Mouse (Mus musculus) CH12.LX (cell line): Measurements from ENCODE around the gene Srp68. TPM values are rescaled to one million over a fixed set of nuclear protein-coding genes. Genes with fewer than 3 reads are reported as not detected.

Experiments used
- DNase-seq: peaks from one replicate; pipeline ENCODE4 v3.0.0-alpha.2; 2013; ENCODE audit errors: extremely low read depth
- H3K27ac ChIP-seq: 2 replicates; pipeline ENCODE4 v1.5.1; 2012; ENCODE audit warnings: low read depth, mild to moderate bottlenecking, control low read depth, moderate library complexity; ENCODE audit not compliant: insufficient read depth
- H3K27me3 ChIP-seq: replicated peaks from 2 replicates; pipeline ENCODE3; 2012; ENCODE audit warnings: inconsistent platforms
- H3K36me3 ChIP-seq, 2 experiments: replicated peaks in 1 of 2; 2 replicates each; pipeline versions ENCODE3 to v1.6.1; 2012; ENCODE audit warnings: inconsistent platforms in 1 of 2, low read length in 1 of 2, mild to moderate bottlenecking in 1 of 2, mixed read lengths in 1 of 2, moderate library complexity in 1 of 2; ENCODE audit not compliant: control insufficient read depth in 1 of 2, insufficient read depth in 1 of 2
- H3K4me1 ChIP-seq, 2 experiments: 2 replicates each; pipeline ENCODE4 v1.6.1; 2012; ENCODE audit warnings: inconsistent platforms in 1 of 2, moderate library complexity in 1 of 2; ENCODE audit not compliant: insufficient read depth in 2 of 2, control insufficient read depth in 1 of 2
- H3K4me2 ChIP-seq: 2 replicates; pipeline ENCODE4 v1.6.1; 2012; ENCODE audit warnings: low read depth, mild to moderate bottlenecking, control low read depth; ENCODE audit not compliant: poor library complexity, insufficient read depth, severe bottlenecking
- H3K4me3 ChIP-seq, 3 experiments: fragments of 150-350 bp in 1 of 3; sonication (generic) in 1 of 3; replicated peaks in 1 of 3; 2 replicates each; pipeline versions ENCODE3 to v1.5.1; 2011 to 2012; ENCODE audit warnings: low read depth in 2 of 3, low read length in 2 of 3, mild to moderate bottlenecking in 2 of 3, moderate library complexity in 2 of 3, control low read depth in 1 of 3, improper control_type of control experiment in 1 of 3, inconsistent platforms in 1 of 3, mixed read lengths in 1 of 3; ENCODE audit not compliant: poor library complexity in 1 of 3
- H3K79me2 ChIP-seq: replicated peaks from 2 replicates; pipeline ENCODE4 v1.6.1; 2012; ENCODE audit warnings: mild to moderate bottlenecking, moderate library complexity; ENCODE audit not compliant: control insufficient read depth, poor library complexity, insufficient read depth, severe bottlenecking; ENCODE audit errors: extremely low read depth
- H3K9ac ChIP-seq: 2 replicates; pipeline ENCODE4 v1.6.1; 2012; ENCODE audit warnings: low read depth, mild to moderate bottlenecking, control low read depth, moderate library complexity; ENCODE audit not compliant: insufficient read depth
- H3K9me3 ChIP-seq: replicated peaks from 2 replicates; pipeline ENCODE3; 2012; ENCODE audit warnings: low read length, inconsistent platforms, mixed read lengths
- E2F4 ChIP-seq: IDR thresholded peaks from 2 replicates; pipeline ENCODE4 v1.6.1; 2011; ENCODE audit warnings: low read depth, low read length, improper control_type of control experiment; ENCODE audit not compliant: insufficient replicate concordance
- ELF1 ChIP-seq: IDR thresholded peaks from 2 replicates; pipeline ENCODE4 v1.6.1; 2014; ENCODE audit warnings: low read depth, mild to moderate bottlenecking, inconsistent platforms, low read length, improper control_type of control experiment
- EP300 ChIP-seq: IDR thresholded peaks from 2 replicates; pipeline ENCODE4 v1.6.1; 2011; ENCODE audit warnings: low read length, improper control_type of control experiment
- HCFC1 ChIP-seq: IDR thresholded peaks from 2 replicates; pipeline ENCODE4 v1.6.1; 2012; ENCODE audit warnings: low read depth, mild to moderate bottlenecking, inconsistent platforms, low read length, improper control_type of control experiment
- IRF4 ChIP-seq: IDR thresholded peaks from 2 replicates; pipeline ENCODE4 v1.6.1; 2014; ENCODE audit warnings: low read depth, mild to moderate bottlenecking, inconsistent platforms, low read length, improper control_type of control experiment
- KAT2A ChIP-seq: IDR thresholded peaks from 2 replicates; pipeline ENCODE4 v1.6.1; 2012; ENCODE audit warnings: low read length, improper control_type of control experiment, inconsistent platforms; ENCODE audit not compliant: insufficient replicate concordance
- MAFK ChIP-seq: IDR thresholded peaks from 2 replicates; pipeline ENCODE4 v1.6.1; 2011; ENCODE audit warnings: low read length, improper control_type of control experiment; ENCODE audit not compliant: insufficient replicate concordance
- NELFE ChIP-seq: IDR thresholded peaks from 2 replicates; pipeline ENCODE4 v1.6.1; 2011; ENCODE audit warnings: low read depth, low read length, improper control_type of control experiment
- RAD21 ChIP-seq: IDR thresholded peaks from 2 replicates; pipeline ENCODE4 v1.6.1; 2011; ENCODE audit warnings: low read depth, mild to moderate bottlenecking, low read length, improper control_type of control experiment, moderate library complexity
- SIN3A ChIP-seq: IDR thresholded peaks from 2 replicates; pipeline ENCODE4 v1.6.1; 2012; ENCODE audit warnings: low read length, improper control_type of control experiment, inconsistent platforms
- SMC3 ChIP-seq: IDR thresholded peaks from 2 replicates; pipeline ENCODE4 v1.6.1; 2011; ENCODE audit warnings: low read depth, low read length, improper control_type of control experiment
- TCF12 ChIP-seq: IDR thresholded peaks from 2 replicates; pipeline ENCODE4 v1.6.1; 2014; ENCODE audit warnings: low read depth, mild to moderate bottlenecking, inconsistent platforms, low read length, improper control_type of control experiment
- UBTF ChIP-seq: IDR thresholded peaks from 2 replicates; pipeline ENCODE4 v1.6.1; 2012; ENCODE audit warnings: low read depth, mild to moderate bottlenecking, inconsistent platforms, low read length, improper control_type of control experiment, moderate library complexity
- USF1 ChIP-seq: IDR thresholded peaks from 2 replicates; pipeline ENCODE4 v1.6.1; 2014; ENCODE audit warnings: low read depth, mild to moderate bottlenecking, inconsistent platforms, low read length, improper control_type of control experiment
- USF2 ChIP-seq: conservative IDR thresholded peaks from 2 replicates; pipeline ENCODE4 v1.6.1; 2011; ENCODE audit warnings: low read depth, low read length, improper control_type of control experiment
- ZKSCAN1 ChIP-seq: IDR thresholded peaks from 2 replicates; pipeline ENCODE4 v1.6.1; 2012; ENCODE audit warnings: low read depth, inconsistent platforms, low read length, improper control_type of control experiment, borderline replicate concordance
- ZMIZ1 ChIP-seq: IDR thresholded peaks from 2 replicates; pipeline ENCODE4 v1.6.1; 2012; ENCODE audit warnings: low read depth, mild to moderate bottlenecking, inconsistent platforms, low read length, improper control_type of control experiment
- ZNF384 ChIP-seq: IDR thresholded peaks from 2 replicates; pipeline ENCODE4 v1.6.1; 2012; ENCODE audit warnings: low read depth, low read length, improper control_type of control experiment, inconsistent platforms
- dilution Hi-C: fragments of 300-500 bp; cut with MboI; formaldehyde crosslinking; loops from 2 replicates; pipeline ENCODE4 v1.14.3; 2020; ENCODE audit warnings: low sequenced_read_pairs; ENCODE audit not compliant: extremely low pct_unique_long_range_greater_than_20kb, extremely low pct_ligation_motif_present
- in situ Hi-C: fragments of 300-500 bp; cut with MboI; formaldehyde crosslinking; loops from 3 replicates; pipeline ENCODE4 v1.14.3; 2019; ENCODE audit warnings: low sequenced_read_pairs, low pct_ligation_motif_present, low pct_unique_long_range_greater_than_20kb, mixed read lengths
- polyA plus RNA-seq: library from polyadenylated mRNA; unstranded; fragments of >175 nt; gene quantifications from 2 replicates; pipeline ENCODE4 v1.2.1, GENCODE M21; 2012; ENCODE audit warnings: low read depth; ENCODE audit not compliant: insufficient read length
- total RNA-seq, 2 experiments: library from RNA; depleted of rRNA; stranded (reverse); fragments of 300-350 nt in 1 of 2; fragments of >200 nt in 1 of 2; gene quantifications; 2 replicates each; pipeline ENCODE4 v1.2.3; 2012 to 2014

The Srp68 gene
- total and polyA plus RNA-seq, 3 experiments = 53.2 to 184 (median 74.7) TPM

DNA sequence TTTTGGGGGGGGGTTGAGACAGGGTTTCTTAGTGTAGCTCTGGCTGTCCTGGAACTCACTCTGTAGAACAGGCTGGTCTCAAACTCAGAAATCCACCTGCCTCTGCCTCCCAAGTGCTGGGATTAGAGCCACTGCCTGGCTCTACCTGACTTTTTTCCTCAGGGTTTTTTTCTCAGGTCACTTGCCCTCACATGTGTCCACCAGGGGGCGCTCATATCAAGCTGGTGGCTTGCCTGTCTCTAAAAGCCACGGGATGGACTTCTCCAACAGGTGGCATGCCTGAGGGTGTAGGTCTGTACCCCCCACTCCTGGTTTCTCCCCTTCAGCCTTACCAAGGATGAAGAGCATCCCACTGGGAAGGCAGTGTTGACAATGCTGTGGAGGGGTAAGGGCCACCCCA is 47.6 kb downstream of the Srp68 start (continued):
- TF ChIP-seq RAD21 (peak; percentile 95), USF1 (no peak), UBTF (no peak), ZMIZ1 (no peak), ZNF384 (peak; percentile 88)

DNA sequence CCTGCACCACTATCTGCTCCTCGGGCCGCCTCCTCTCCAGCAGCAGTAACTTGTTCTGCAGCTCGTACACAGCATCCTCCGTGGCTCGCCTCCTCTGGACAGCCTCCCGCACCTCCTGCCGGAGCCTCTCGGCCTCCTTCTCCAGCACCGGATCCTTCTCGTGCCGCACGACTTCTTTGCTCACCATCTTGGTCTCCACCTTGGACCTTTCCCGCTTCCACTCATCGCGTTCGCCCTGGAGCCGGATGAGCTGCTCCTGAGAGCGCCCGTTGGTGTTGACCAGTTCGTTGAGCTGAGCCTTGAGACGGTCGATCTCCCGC is 51.3 kb downstream of the Srp68 start:
- Histone ChIP-seq H3K4me2 (no peak overlapping the region), H3K9me3 (peaks cover 39% of the 10 kb centered on the region), H3K36me3 (peaks cover 0 to 20% of the 10 kb centered on the region in 2 experiments), H3K4me3 (no peak overlapping the region), H3K27me3 (no peaks in the 10 kb centered on the region)
- dilution Hi-C loops = no loop called here
- DNase-seq = no peak
- in situ Hi-C loops = loop anchor here (5.0 kb wide), 2 partner anchors 50 to 235 kb away; partner anchors contain the start of gene Srp68
- TF ChIP-seq ELF1 = no peak
- TF ChIP-seq USF2 = no peak
- no peak for TF ChIP-seq ZNF384
- TF ChIP-seq NELFE = no peak
- TF ChIP-seq MAFK = no peak
- TF ChIP-seq SIN3A = no peak
- TF ChIP-seq IRF4 = no peak
- TF ChIP-seq HCFC1 = no peak
- TF ChIP-seq E2F4 = no peak
- no peak for TF ChIP-seq KAT2A
- no peak for TF ChIP-seq EP300
- TF ChIP-seq TCF12 = no peak
- TF ChIP-seq UBTF = no peak
- TF ChIP-seq SMC3 = no peak
- no peak for TF ChIP-seq ZKSCAN1
- TF ChIP-seq, all 38 proteins: peak for 0
- H3K4me1 ChIP-seq = peaks cover 5 to 21% of the 10 kb centered on the region in 2 experiments
- no peaks in the 10 kb centered on the region for H3K79me2 ChIP-seq
- no peak overlapping the region for H3K9ac ChIP-seq
- no peak overlapping the region for H3K27ac ChIP-seq
